Mouse (Mus musculus) 3134 (cell line): Measurements from ENCODE around the gene Gdpd3.

Source experiments
- DNase-seq: peaks from one replicate; pipeline ENCODE4 v3.0.0-alpha.2; 2011; ENCODE audit warnings: low spot score; ENCODE audit not compliant: insufficient read length; ENCODE audit errors: extremely low read depth

Gdpd3 gene

GRCm38 (mm10) chr7:126803181-126803580, 37.0 kb downstream of the Gdpd3 start:
- no peak for DNase-seq

GRCm38 (mm10) chr7:126803751-126804150, 37.6 kb downstream of the Gdpd3 start:
- DNase-seq = no peak

DNA sequence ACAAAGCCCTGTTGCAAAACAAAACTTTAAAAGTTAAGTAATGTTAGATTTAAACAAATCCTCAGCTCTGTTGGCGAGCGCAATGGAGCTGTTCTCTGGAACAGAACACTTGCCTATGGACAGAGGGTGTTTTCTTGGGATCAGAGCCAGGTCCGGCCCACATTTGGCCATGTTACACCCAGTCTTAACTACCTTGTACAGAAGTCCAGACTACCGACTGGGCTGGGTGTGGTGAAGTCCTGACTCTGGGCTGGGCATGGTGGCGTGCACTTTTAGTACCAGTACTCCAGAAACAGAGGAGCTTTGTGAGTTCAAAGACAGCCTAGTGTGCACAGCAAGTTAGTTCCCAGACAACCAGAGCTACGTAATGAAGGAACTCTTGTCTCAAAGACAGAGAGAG, 40.8 kb downstream of the Gdpd3 start:
- DNase-seq = peak; percentile 65

DNA sequence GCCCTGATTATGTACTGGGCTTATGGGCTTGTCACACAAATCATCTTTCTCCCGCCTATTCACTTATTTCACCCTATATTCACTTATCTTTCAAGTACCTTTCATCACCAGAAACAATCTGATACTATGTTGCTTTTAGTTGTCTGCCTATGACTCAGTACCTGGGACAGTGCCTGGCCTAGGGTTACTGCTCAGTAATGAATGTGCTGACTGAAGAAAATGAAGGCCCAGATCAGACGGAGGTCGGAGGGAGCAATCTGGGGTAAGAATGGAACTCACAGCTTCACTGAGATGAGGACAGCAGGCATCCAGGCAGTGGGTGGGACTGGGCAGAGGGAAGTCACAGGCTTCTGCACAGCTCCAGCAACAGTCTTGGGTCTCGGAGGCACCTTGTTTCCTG, 41.3 kb downstream of the Gdpd3 start:
- peak; percentile 61 for DNase-seq

DNA sequence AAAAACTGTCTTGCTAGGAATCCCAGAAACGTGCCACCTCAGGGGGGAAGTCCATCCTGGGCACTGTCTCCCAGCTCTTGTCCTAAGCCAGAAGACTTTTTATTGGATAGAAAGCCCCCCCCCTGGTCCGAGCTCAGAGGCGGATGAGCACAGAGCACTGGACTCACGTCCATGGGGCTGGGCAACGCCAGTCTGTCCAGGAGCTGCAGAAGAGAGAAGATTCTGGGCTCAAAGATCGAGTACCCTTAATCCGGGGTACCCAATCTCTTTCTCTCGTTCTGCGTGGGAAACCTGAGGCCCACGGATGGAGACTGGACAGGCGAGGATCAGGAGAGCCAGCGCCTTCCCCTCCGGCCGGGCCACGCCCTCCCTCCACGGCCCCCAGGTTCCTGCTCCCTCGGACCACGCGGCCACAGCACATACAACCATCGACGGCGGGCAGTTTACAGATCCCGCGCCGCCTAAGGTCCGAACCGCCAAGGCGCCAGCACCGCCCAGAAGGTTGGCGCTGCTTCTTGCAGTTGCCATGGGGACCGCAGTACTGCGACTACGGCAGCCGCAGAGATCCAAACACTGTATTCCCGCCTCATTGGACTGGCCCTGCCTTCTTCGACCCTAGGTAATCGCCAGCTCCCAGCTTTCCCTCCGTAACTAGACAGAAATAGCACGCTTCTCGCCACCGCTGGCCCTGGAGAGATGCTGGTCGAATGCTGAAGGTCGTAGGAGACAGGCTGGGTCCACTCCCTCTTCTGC, 42.7 kb downstream of the Gdpd3 start:
- DNase-seq = peak; percentile 92

DNA sequence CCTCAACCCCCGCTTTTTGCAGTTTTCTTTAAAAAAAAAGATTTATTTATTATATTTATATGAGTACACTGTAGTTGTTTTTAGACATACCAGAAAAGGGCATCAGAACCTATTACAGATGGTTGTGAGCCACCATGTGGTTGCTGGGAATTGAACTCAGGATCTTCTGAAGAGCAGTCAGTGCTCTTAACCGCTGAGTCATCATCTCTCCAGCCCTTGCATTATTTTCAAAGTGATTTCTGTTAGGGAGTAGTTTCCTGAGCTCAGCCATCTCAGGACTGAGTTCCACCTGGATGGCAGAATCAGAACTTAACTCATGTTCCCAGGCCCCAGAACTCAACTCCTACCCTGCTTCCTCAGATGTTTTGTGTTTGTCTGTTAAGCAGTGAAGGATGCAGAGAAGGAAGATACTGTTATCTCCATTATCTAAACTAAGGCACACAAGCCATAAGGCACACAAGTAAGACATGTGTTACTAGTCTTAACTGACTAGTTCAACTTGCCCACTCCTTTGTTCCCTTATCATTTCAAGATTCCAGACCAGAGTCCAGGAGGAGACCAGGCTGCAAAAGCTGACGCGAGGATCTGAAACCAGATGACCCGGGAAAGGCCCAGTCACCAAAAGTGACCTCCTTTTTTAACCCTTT, 43.7 kb downstream of the Gdpd3 start:
- DNase-seq = no peak

GRCm38 (mm10) chr7:126815726-126816222, 49.6 kb downstream of the Gdpd3 start:
- DNase-seq = no peak

- no peak for DNase-seq
Measured at GRCm38 (mm10) chr7:126816494-126816893, 50.4 kb downstream of the Gdpd3 start.

DNA sequence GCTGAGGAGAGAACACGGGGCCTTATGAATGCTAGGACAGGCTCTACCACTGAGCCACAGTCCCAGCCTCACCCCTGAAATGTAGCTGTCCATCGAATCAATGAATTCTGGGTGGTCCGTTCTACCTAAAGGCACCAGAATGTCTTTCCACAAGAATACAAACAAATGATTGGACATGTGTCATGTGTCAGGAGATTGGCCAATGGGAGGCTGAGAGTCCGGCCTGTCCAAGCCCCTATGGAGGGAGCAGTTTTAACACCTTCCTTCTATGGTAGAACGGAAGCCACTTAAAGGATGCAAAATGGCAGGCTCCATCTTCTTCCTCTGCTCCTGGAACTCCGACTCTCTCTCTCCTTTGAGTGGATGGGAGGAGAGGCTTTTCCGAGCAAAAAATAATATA, 51.5 kb downstream of the Gdpd3 start:
- DNase-seq = no peak

DNA sequence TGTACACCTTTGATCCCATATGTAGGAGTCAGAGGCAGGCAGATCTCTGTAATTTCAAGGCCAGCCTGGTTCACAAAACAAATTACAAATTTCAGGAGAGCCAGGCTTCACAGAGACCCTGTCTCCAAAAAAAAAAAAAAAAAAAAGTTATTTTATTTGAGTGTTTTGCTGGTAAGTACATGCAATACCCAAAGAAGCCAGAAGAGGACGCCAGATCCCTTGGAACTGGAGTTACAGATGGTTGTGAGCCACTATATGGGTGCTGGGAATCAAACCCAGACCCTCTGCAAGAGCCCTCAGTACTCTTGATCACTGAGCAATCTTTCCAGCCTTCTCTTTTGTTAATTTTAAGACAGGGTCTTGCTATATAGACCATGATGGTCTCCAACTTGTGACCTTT, 52.7 kb downstream of the Gdpd3 start:
- DNase-seq = no peak

DNA sequence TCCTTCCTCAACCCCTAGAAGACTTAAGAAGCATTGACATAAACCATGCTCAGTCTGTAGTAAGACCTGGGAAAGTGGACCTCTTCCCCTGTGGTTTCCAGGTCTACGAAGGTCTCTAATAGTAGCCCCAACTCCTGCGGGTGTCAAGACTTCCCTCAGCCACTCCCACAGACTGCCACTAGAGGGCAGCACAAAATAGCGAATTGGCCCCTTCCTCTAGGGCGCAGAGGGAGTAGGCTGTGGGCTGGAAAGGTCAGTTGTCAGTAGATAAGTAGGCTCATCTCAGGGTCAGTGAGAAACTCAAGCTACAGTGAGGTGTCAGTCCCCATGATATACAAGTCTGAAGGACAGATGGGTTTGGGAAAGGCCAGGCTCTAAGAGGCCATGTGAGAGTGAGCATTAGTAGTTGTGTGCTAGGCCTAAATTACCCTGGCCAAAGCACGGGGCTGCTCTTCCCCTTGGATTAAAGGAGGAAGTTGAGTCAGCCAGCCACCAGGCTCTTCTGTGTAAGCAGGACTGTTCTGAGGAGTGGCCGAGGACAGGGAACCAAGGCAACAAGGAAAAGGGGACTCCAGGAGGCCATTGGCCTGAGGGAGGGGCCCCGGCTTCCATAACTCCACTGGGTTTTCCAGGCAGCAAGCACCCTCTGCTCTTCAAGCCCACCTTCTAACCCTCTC, 55.8 kb downstream of the Gdpd3 start:
- peak; percentile 51 for DNase-seq

- DNase-seq = no peak
Measured at GRCm38 (mm10) chr7:126822741-126823140, 56.6 kb downstream of the Gdpd3 start.

- no peak for DNase-seq
Measured at GRCm38 (mm10) chr7:126823202-126823711, 57.1 kb downstream of the Gdpd3 start.

DNA sequence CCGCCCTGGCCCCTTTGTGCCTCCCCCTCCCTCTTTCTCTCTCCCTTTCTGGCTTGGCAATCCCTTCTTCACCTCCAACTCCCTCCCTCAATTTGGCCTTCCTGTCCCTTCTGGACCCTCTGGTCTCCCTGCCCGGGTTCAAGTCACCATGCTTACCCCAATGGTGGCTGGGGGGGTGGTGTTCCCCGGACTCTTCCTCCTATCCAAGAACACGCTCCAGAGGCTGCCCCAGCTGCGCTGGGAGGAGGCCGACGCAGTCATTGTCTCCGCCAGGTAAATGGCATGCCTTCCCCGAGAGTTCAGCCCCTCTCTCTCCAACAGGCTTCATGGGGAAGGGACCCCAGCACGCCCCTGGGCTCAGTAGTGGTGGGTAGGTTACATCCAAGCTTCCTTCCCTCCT, 57.8 kb downstream of the Gdpd3 start:
- DNase-seq = no peak
